Mouse (Mus musculus) neural tube, embryonic 13.5 days (tissue): ENCODE measurements around the gene Cort. TPM values are rescaled to one million over a fixed set of nuclear protein-coding genes. Genes with fewer than 3 reads are reported as not detected.
A peak's percentile ranks its signal among the peaks of the same experiment; 100 is the strongest.

Experiments used
- ATAC-seq: fragments of 200-750 bp; cut with Nextera tagmentation; 2 replicates; pipeline ENCODE4 v1.8.0; 2017; ENCODE audit warnings: low read depth, mild to moderate bottlenecking, moderate TSS enrichment, moderate library complexity
- H3K27ac ChIP-seq: fragments of 300-500 bp; sonication (generic); replicated peaks from 2 replicates; pipeline ENCODE4 v1.5.1; 2015; ENCODE audit warnings: moderate library complexity, mild to moderate bottlenecking, inconsistent platforms
- H3K27me3 ChIP-seq: fragments of 300-500 bp; sonication (generic); 2 replicates; pipeline ENCODE4 v1.6.1; 2015; ENCODE audit warnings: mild to moderate bottlenecking, inconsistent platforms
- H3K36me3 ChIP-seq: fragments of 300-500 bp; sonication (generic); 2 replicates; pipeline ENCODE4 v1.6.1; 2015; ENCODE audit warnings: mild to moderate bottlenecking, inconsistent platforms
- H3K4me1 ChIP-seq: fragments of 300-500 bp; sonication (generic); replicated peaks from 2 replicates; pipeline ENCODE4 v1.6.1; 2015; ENCODE audit warnings: inconsistent platforms
- H3K4me2 ChIP-seq: fragments of 300-500 bp; sonication (generic); 2 replicates; pipeline ENCODE4 v1.6.1; 2015; ENCODE audit warnings: inconsistent platforms, mild to moderate bottlenecking, moderate library complexity
- H3K4me3 ChIP-seq: fragments of 300-500 bp; sonication (generic); 2 replicates; pipeline ENCODE4 v1.5.1; 2015; ENCODE audit warnings: mild to moderate bottlenecking, inconsistent platforms
- H3K9ac ChIP-seq: fragments of 300-500 bp; sonication (generic); 2 replicates; pipeline ENCODE4 v1.6.1; 2015; ENCODE audit warnings: moderate library complexity, mild to moderate bottlenecking, inconsistent platforms
- H3K9me3 ChIP-seq: fragments of 300-500 bp; sonication (generic); 2 replicates; pipeline ENCODE4 v1.6.1; 2016; ENCODE audit warnings: inconsistent platforms
- WGBS: fragments of 180-500 bp; shearing (Covaris S2); methylation state at CpG from one replicate; pipeline ENCODE4 v1.1.7; 2015; 5-methylcytosine and 5-hydroxymethylcytosine counted together
- polyA plus RNA-seq: library from polyadenylated mRNA; unstranded; fragments of >200 nt; fragmentation: Nextera tagmentation; extraction: Ambion mirVana; gene quantifications from 2 replicates; pipeline ENCODE4 v1.2.1, GENCODE M21; 2015

The Cort gene
- polyA plus RNA-seq, 1 experiment from 2014 or later, result not detected

DNA sequence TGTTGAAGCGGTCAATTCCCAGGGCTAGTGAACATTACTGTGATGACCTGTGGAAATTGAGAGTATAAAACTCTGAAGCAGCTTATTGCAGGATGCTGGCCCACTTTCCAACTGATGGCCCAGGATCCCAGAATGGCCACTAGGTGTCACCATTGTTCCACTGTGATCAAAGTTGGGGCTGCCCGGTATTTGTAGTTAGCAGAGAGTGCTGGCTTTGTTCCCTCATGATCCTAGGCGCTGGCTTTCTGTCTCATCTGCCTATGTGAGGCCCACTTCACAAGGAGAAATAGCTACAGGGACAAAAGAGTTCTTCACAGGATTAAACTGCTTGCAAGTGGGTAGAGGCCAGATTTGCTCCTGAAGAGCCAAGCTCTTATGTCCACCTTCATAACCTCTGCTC lies 17.9 kb upstream of the Cort start:
- 0 out of 2 replicates have a peak, but pooled peaks cover 3% of the 10 kb centered on the region for H3K4me1 ChIP-seq
- H3K27ac ChIP-seq, result peak overlapping the region; percentile 65; the same call in 1 of the 2 replicates
- no peaks in the 10 kb centered on the region for H3K9me3 ChIP-seq
- H3K36me3 ChIP-seq, result peaks cover 6% of the 10 kb centered on the region
- H3K9ac ChIP-seq, result 0 out of 2 replicates have a peak overlapping the region, but pooled peaks have one; percentile 31
- H3K4me3 ChIP-seq, result no peak overlapping the region
- no peak overlapping the region for H3K4me2 ChIP-seq
- 0% methylated on average over 3 of the region's 3 CpGs for WGBS
- peak; percentile 83 for ATAC-seq
- no peaks in the 10 kb centered on the region for H3K27me3 ChIP-seq

DNA sequence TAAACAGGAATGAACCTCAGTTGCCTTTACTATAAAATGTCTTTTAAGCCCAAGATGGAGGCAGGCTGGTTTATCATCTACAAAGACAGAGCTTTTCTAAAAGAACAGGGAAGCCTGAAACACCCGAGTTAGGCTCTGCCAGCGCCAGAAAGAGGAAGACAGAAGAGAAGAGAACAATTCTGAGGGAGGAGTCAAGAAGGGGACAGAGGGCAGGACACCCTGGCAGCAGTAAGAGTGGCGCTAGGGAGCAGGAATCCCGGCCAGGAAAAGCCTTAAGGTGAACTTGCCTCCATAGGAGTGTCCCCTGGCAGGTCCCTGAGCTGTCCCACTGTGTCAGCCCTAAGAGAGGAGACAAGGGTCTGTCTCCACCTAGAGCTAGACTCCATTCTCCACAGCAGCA lies 17.0 kb upstream of the Cort start:
- 28% methylated on average over 4 of the region's 4 CpGs for WGBS
- Histone ChIP-seq H3K27ac (no peak overlapping the region), H3K36me3 (no peaks in the 10 kb centered on the region), H3K9ac (no peak overlapping the region), H3K27me3 (no peaks in the 10 kb centered on the region), H3K4me1 (0 out of 2 replicates have a peak, but pooled peaks cover 3% of the 10 kb centered on the region), H3K9me3 (no peaks in the 10 kb centered on the region), H3K4me2 (no peak overlapping the region), H3K4me3 (no peak overlapping the region)
- no peak for ATAC-seq

DNA sequence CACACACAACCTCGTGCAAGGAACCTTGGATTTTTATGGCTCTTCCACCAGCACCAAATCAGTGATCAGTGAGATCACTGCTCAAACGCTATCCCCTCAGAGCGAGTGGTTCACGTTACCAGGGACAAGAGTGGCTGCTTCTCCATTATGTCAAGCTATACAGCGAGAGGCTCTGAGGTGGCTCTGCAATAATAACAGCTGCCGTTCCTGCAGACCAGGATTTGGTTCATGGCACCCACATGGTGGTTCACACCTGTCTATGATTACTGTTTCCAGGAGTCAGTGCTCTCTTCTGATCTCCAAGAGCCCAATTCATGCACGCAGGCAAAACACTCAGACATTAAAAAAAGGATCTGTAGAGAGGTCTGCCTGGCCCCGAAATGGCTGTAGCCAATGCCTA lies 12.0 kb upstream of the Cort start:
- no peak for ATAC-seq
- 86% methylated on average over 8 of the region's 8 CpGs for WGBS
- H3K9me3 ChIP-seq, result no peaks in the 10 kb centered on the region
- H3K27me3 ChIP-seq, result no peaks in the 10 kb centered on the region
- H3K4me2 ChIP-seq, result no peak overlapping the region
- no peak overlapping the region for H3K27ac ChIP-seq
- H3K4me3 ChIP-seq, result no peak overlapping the region
- no peaks in the 10 kb centered on the region for H3K36me3 ChIP-seq
- no peak overlapping the region for H3K9ac ChIP-seq
- H3K4me1 ChIP-seq, result peaks cover 8% of the 10 kb centered on the region

DNA sequence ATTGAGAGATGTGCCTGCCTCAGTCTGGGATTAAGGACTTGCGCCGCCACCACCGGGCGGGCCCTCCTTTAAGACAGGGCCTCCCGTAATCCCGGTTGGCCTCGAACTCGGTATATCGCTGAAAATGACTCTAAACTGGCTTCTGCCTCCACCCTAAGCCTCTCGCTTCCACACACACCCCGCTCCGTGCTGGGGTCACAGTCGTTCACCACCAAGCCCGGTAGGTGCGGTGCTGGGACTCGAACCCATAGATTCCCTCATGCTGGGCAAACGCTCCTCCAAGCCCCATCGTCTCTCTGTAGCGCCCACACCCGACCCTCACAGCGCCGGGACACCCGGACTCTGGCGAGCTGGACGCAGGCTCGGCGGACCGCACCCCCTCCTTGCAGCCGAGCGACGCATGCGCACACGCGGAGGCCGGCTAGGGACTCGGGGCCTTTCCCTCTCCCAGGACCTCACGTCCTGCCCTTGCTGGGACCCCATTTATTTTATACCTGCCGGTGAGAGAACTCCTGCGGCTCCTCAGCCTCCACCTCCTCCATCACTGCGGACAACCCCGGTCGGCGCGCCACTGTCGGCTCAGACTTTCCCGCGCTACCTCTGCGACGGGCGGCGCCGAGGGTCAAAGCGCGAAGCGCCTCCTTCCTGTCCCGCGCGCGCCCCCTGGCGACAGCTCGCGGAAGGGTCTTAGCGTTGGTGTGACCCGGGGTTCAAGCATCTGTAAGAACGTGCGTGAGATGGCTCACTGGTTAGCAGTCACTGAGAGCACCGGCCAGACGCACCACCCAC lies 10.6 kb upstream of the Cort start, which contains the start of gene Cenps:
Cenps (minus strand) TSS at position 648 of the 789 bp plus-strand sequence.
- Histone ChIP-seq H3K4me3 (peak within 1 kb of the TSS; percentile 66), H3K9ac (peak within 1 kb of the TSS; percentile 76), H3K27ac (peak within 1 kb of the TSS; percentile 84), H3K9me3 (no peaks in the 10 kb centered on the region), H3K4me1 (peaks cover 8% of the 10 kb centered on the region), H3K36me3 (no peaks in the 10 kb centered on the region), H3K4me2 (peak within 1 kb of the TSS; percentile 59), H3K27me3 (no peaks in the 10 kb centered on the region)
- ATAC-seq, result peak; percentile 91
- WGBS, result 2% methylated on average over 68 of the region's 68 CpGs

DNA sequence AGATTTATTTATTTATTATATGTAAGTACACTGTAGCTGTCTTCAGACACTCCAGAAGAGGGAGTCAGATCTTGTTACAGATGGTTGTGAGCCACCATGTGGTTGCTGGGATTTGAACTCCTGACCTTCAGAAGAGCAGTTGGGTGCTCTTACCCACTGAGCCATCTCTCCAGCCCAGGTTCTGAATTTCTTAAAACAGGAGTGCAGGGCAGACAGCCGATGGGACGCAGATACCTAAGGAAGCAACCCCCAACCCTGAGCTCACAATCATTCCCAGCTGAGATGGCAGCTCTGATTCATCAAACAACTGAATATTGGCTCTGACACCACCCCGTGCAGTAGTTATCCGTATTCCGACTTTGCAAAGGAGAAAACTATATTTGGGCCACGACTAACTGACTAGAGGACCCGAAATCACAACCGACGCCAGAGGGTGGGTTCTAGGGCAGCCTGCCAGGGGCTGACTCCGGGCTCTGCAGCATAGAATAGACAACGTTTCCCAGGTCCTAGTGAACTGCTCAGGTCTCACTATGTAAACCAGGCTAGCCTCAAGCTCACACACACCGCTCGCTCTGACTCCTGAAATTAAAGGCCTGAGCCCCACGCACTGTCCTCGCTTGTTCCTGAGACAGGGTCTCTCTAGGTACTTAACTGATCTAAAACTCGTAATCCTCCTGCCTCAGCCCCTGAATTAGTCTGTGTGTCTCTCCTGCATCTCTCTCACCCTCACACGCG lies 9.7 kb upstream of the Cort start:
- H3K4me2 ChIP-seq, result peak overlapping the region; percentile 59
- peak overlapping the region; percentile 76 for H3K9ac ChIP-seq
- 0 out of 2 replicates have a peak, but pooled peaks cover 4% of the 10 kb centered on the region for H3K36me3 ChIP-seq
- no peaks in the 10 kb centered on the region for H3K9me3 ChIP-seq
- no peaks in the 10 kb centered on the region for H3K27me3 ChIP-seq
- peak overlapping the region; percentile 66 for H3K4me3 ChIP-seq
- no peak overlapping the region; the same call in 1 of the 2 replicates for H3K27ac ChIP-seq
- no peak for ATAC-seq
- peaks cover 8% of the 10 kb centered on the region for H3K4me1 ChIP-seq
- WGBS, result 71% methylated on average over 18 of the region's 18 CpGs

DNA sequence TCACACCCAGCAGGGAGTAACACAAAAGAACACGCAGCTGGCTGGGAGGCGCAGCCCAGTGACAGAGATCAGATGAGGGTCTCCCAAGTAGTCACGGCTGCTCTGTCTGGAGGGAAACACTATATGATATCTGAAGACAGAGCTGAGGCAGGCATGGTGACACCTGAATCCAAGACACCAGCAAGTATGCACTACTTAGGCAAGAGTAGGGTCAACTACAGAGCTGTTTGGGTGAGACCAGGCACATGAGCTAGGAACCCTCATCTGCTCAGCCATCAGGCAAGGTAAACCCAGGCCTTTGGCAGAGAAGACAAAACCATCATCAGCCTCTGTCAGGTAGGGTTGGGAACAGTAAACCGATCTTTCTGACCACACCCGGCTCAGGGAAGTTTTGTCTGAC lies 6.8 kb upstream of the Cort start:
- Histone ChIP-seq H3K36me3 (peaks cover 13% of the 10 kb centered on the region), H3K9ac (no peak overlapping the region), H3K9me3 (no peaks in the 10 kb centered on the region), H3K27ac (no peak overlapping the region), H3K27me3 (no peaks in the 10 kb centered on the region), H3K4me2 (no peak overlapping the region), H3K4me1 (peaks cover 8% of the 10 kb centered on the region), H3K4me3 (no peak overlapping the region)
- 55% methylated on average over 5 of the region's 5 CpGs for WGBS
- ATAC-seq, result no peak

DNA sequence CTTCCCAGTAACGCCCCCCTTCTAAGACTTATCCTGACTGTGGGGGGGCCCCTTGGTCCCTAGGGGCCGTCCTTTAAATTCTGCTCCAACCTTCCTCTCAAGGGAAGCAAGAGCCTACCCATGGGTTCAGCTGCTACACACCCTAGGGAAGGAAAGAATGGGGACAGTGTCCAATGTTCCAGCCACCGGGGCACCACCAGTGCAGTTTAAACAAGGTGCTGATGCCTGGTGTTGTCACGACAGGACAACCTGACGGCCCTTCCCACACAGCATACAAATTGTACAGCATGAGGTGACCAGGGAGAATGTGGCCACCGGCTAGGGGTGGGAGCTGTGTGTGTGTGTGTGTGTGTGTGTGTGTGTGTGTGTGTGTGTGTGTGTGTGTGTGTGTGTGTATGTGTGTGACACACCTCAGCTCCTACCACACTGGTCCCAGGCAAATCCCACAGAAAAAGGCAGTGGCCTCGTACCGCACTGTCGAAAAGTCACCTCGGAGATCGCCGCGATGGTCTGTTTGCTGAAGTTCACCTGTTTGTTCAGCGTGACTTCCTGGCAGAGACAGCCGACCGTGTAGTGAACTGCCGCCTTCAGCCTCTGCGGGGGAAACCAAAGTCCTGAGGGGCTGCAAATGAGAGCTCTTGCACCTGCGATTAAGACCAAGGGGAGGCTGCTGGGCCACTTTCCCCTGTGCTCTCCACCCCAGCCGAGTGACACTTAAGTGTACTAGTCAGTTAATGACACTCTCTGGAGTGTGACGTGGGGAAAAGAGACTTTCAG lies 5.4 kb upstream of the Cort start:
- Histone ChIP-seq H3K27me3 (no peaks in the 10 kb centered on the region), H3K27ac (no peak overlapping the region), H3K36me3 (peaks cover 23% of the 10 kb centered on the region), H3K9me3 (no peaks in the 10 kb centered on the region), H3K9ac (no peak overlapping the region), H3K4me3 (no peak overlapping the region), H3K4me1 (peaks cover 8% of the 10 kb centered on the region), H3K4me2 (no peak overlapping the region)
- no peak for ATAC-seq
- 86% methylated on average over 21 of the region's 21 CpGs for WGBS

DNA sequence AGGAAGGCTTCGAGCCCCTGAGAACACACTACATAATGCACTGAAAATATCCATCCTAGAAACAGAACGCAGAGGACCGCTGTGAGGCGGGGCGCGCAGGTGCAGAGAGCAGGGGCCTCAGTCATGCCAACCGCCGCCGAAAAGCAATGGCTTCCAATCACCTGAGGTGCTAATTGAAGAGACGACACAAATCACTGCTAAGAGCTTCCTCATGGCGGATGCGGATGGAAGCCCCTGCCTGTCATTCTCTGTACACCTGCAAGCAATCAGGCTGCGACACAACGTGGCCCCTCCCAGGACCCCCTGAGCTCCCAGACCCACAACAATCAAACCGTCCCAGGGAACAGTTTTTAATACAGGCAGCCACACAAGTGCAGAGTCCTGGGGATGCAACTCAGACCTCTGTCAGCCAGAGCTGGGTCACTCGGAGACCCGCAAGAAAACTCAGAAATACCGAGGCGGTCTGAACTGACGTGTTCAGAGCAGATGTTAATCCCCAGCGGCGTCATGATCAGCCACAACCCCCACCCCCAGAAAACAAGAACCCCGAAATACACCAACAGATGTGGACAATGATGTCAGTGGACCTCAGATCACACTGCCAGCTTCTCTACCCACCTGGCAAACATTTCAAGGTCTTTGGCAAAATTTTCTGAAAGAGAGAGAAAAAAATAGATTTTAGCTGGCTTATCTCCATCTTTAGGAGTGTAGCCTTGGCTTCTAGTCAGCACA lies 4.6 kb upstream of the Cort start:
- no peak overlapping the region for H3K9ac ChIP-seq
- 87% methylated on average over 23 of the region's 23 CpGs for WGBS

DNA sequence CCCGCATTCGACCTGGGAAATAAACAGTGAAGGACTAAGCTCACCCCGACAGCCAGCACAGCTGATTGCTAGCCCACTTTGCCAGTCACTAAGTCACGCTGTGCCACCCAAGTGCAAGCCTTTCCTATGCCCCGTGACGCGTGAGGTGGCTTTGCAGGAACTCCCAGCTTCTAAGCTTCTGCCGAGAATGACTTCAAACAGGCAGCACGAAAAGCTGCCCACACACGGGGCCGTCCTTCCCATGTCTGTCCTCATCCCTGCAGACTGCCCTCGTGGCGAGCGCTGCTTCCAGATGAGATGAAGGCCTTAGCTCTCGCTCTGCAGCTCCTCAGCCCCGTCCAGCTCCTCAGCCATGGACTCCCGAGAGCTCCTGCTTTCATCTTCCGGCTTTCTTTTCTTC lies 1.9 kb upstream of the Cort start:
- 85% methylated on average over 18 of the region's 18 CpGs for WGBS
- Histone ChIP-seq H3K9ac (no peak overlapping the region), H3K4me1 (no peaks in the 10 kb centered on the region)

More for the DNA sequence above, 4.6 kb upstream of the Cort start:
- Histone ChIP-seq H3K9me3 (no peaks in the 10 kb centered on the region), H3K4me3 (no peak overlapping the region), H3K4me2 (no peak overlapping the region), H3K27me3 (no peaks in the 10 kb centered on the region), H3K36me3 (peaks cover 23% of the 10 kb centered on the region), H3K4me1 (no peaks in the 10 kb centered on the region; the same call in 1 of the 2 replicates), H3K27ac (no peak overlapping the region)
- no peak for ATAC-seq

DNA sequence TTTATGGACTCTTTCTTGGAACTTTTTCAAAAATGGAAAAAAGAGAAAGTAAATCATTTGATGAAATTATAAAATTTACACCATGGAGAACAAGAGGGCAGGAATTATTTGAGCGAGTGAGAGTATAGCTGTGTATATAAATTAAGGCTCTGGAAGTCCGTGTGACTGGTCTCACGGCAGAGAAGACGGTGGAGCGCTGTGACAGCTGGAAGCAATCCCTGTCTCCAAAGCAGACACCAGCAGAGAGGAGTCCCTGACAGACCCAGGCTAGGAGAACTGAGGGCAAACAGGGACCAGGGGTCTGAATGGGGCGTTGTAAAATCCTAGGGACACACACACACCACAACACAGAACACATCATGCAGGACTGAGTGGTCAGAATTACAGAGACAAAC lies 451 bp downstream of the Cort start:
- Histone ChIP-seq H3K36me3 (peaks cover 25% of the 10 kb centered on the region), H3K9me3 (no peaks in the 10 kb centered on the region), H3K27ac (no peak overlapping the region), H3K4me2 (no peak overlapping the region), H3K27me3 (no peaks in the 10 kb centered on the region), H3K9ac (no peak overlapping the region), H3K4me1 (no peaks in the 10 kb centered on the region), H3K4me3 (no peak overlapping the region)
- ATAC-seq, result no peak
- 70% methylated on average over 6 of the region's 6 CpGs for WGBS

More for the DNA sequence above, 1.9 kb upstream of the Cort start:
- Histone ChIP-seq H3K27me3 (no peaks in the 10 kb centered on the region), H3K4me2 (no peak overlapping the region), H3K27ac (no peak overlapping the region), H3K36me3 (peaks cover 23% of the 10 kb centered on the region), H3K9me3 (no peaks in the 10 kb centered on the region), H3K4me3 (no peak overlapping the region)
- ATAC-seq, result no peak

DNA sequence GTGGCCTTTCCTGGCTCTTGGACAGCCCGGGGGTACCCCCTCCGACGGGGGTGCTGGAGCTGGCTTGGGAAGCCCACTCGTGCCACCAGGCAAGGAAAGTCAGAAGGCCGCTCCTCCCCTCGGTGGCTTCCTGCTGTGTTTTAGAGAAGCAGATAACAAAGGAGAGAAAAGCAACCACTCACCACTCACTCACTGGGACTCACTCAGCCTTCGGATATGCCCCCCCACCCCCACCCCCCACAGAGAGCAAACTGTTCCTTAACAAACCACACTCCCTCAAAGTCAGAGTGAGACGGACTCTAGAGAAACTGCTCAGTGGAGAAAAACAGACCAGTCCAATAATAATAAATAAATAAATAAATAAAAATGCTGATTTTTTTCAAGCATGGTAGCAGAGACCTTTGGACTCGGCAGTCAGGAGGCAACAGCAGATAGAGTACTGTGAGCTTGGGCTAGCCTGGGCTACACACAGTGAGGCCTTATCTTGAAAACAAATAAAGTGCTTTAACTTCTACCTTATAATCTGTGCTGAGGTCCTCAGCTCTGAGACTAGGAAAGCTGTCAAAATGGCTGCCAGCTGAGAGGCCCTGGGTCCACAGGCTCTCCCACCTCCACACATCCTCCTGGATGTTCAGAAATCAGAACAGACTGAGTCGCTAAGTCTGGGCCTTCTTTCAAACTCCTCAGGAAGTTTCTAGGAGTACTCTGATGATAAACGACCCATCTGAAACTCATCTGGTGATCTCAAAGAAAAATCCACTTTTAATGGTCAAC lies 1.0 kb downstream of the Cort start:
- WGBS, result 46% methylated on average over 11 of the region's 11 CpGs
- Histone ChIP-seq H3K4me2 (no peak overlapping the region), H3K4me3 (no peak overlapping the region), H3K27me3 (no peaks in the 10 kb centered on the region), H3K9ac (no peak overlapping the region), H3K4me1 (no peaks in the 10 kb centered on the region), H3K36me3 (peaks cover 25% of the 10 kb centered on the region), H3K27ac (no peak overlapping the region), H3K9me3 (no peaks in the 10 kb centered on the region)
- no peak; the same call in 1 of the 2 replicates for ATAC-seq
